Mouse (Mus musculus) small intestine, adult 2 months (tissue): ENCODE results near the gene Abl1. TPM values are rescaled to one million over a fixed set of nuclear protein-coding genes. Genes with fewer than 3 reads are reported as not detected.

Source experiments
- H3K27ac ChIP-seq: fragments of 200-500 bp; 2 replicates; pipeline ENCODE4 v1.5.1; 2012; ENCODE audit warnings: low read depth, low read length, control low read depth, inconsistent platforms; ENCODE audit not compliant: insufficient read depth
- H3K27me3 ChIP-seq: fragments of 200-500 bp; 2 replicates; pipeline ENCODE4 v1.6.1; 2012; ENCODE audit warnings: mild to moderate bottlenecking, moderate library complexity, low read length, inconsistent platforms; ENCODE audit not compliant: control insufficient read depth, insufficient read depth
- H3K36me3 ChIP-seq: fragments of 200-500 bp; 2 replicates; pipeline ENCODE4 v1.6.1; 2012; ENCODE audit warnings: mild to moderate bottlenecking, low read length, control low read depth, inconsistent platforms; ENCODE audit not compliant: control insufficient read depth, insufficient read depth
- H3K4me1 ChIP-seq: fragments of 200-500 bp; 2 replicates; pipeline ENCODE4 v1.6.1; 2012; ENCODE audit warnings: low read length, inconsistent platforms, mixed read lengths; ENCODE audit not compliant: control insufficient read depth, insufficient read depth, insufficient read length
- H3K4me3 ChIP-seq: fragments of 200-500 bp; 2 replicates; pipeline ENCODE4 v1.5.1; 2012; ENCODE audit warnings: low read depth, mild to moderate bottlenecking, control low read depth, inconsistent platforms, low read length, moderate library complexity
- CTCF ChIP-seq: fragments of 200-500 bp; IDR thresholded peaks from 2 replicates; pipeline ENCODE4 v1.5.1; 2012; ENCODE audit warnings: low read depth, mild to moderate bottlenecking, control low read depth, inconsistent platforms, low read length, moderate library complexity, mixed read lengths; ENCODE audit not compliant: insufficient replicate concordance, insufficient read length; ENCODE audit errors: extremely low read depth
- POLR2A ChIP-seq: fragments of 200-500 bp; IDR thresholded peaks from 2 replicates; pipeline ENCODE4 v1.6.1; 2012; ENCODE audit warnings: low read depth, mild to moderate bottlenecking, control low read depth, inconsistent platforms, low read length, moderate library complexity
- WGBS: fragments of 180-500 bp; shearing (Covaris S2); methylation state at CpG from one replicate; pipeline ENCODE4 v1.1.7; 2018; 5-methylcytosine and 5-hydroxymethylcytosine counted together
- polyA plus RNA-seq: library from polyadenylated mRNA; depleted of rRNA; stranded (reverse); fragments of >200 nt; gene quantifications from 2 replicates; pipeline ENCODE4 v1.2.3, GENCODE M21; 2012

Abl1 gene
- polyA plus RNA-seq, 1 experiment: 55.5 TPM

GRCm38 (mm10) chr2:31761585-31761984 lies 73.4 kb downstream of the Abl1 start:
- Histone ChIP-seq H3K27ac (peak overlapping the region; percentile 38), H3K4me3 (no peak overlapping the region), H3K36me3 (no peaks in the 10 kb centered on the region), H3K27me3 (no peaks in the 10 kb centered on the region), H3K4me1 (peaks cover 16% of the 10 kb centered on the region; the same call in 1 of the 2 replicates)
- WGBS: 1% methylated on average over 4 of the region's 4 CpGs
- TF ChIP-seq CTCF: no peak
- no peak for TF ChIP-seq POLR2A

DNA sequence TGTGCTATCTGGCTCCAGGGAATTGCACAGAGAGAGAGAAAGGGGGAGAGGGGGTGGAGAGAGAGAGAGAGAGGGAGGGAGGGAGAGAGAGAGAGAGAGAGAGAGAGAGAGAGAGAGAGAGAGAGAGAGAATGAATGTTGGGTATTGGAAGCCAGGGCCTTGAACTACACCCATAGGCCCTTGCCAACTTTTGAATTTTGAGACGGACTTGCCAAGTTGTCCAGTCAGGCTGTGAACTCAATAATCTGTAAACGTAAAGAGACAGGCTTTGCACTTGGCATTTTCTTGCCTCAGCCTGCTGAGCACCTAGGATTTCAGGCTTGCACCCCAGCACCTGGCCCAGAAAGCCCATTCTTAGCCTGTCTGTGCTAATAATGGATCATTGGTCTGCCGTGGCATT lies 74.0 kb downstream of the Abl1 start:
- TF ChIP-seq CTCF (no peak), POLR2A (no peak)
- Histone ChIP-seq H3K36me3 (no peaks in the 10 kb centered on the region), H3K27me3 (no peaks in the 10 kb centered on the region), H3K27ac (peak overlapping the region; percentile 38), H3K4me3 (no peak overlapping the region), H3K4me1 (peaks cover 17% of the 10 kb centered on the region)
- WGBS: 20% methylated on average over 3 of the region's 3 CpGs

GRCm38 (mm10) chr2:31762853-31763252 lies 74.7 kb downstream of the Abl1 start:
- Histone ChIP-seq H3K27me3 (no peaks in the 10 kb centered on the region), H3K4me1 (peaks cover 18% of the 10 kb centered on the region), H3K36me3 (no peaks in the 10 kb centered on the region), H3K27ac (no peak overlapping the region), H3K4me3 (no peak overlapping the region)
- TF ChIP-seq CTCF (no peak), POLR2A (no peak)
- WGBS: 75% methylated on average over 2 of the region's 2 CpGs

DNA sequence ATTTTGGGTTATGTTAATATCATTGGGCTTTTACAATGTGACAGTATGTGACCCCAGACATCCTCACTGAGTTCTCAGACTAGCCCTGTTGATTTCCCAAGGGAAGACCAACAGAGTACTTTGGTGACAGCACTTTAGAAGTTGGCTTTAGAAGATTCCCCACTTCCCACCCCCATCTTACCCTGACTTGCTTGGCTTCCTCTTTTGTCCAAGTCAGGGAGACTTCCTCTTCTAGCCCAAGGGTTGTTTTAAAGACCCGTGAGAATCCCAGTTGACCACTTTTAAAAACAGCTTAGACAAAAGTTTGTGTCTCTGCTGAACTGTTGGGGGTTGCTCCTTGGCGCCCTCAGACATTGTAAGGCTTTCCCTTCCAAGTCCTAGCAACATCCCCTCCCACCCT lies 75.1 kb downstream of the Abl1 start:
- no peak overlapping the region for H3K4me3 ChIP-seq
- no peak overlapping the region for H3K27ac ChIP-seq
- no peaks in the 10 kb centered on the region for H3K27me3 ChIP-seq
- no peaks in the 10 kb centered on the region for H3K36me3 ChIP-seq
- H3K4me1 ChIP-seq: peaks cover 18% of the 10 kb centered on the region
- TF ChIP-seq POLR2A: no peak
- no peak for TF ChIP-seq CTCF
- 59% methylated on average over 2 of the region's 2 CpGs for WGBS

- WGBS: 96% methylated on average over 6 of the region's 6 CpGs
- no peak overlapping the region for H3K27ac ChIP-seq
- H3K36me3 ChIP-seq: no peaks in the 10 kb centered on the region
- TF ChIP-seq CTCF (no peak), POLR2A (no peak)
- no peaks in the 10 kb centered on the region for H3K27me3 ChIP-seq
- peaks cover 37% of the 10 kb centered on the region for H3K4me1 ChIP-seq
- no peak overlapping the region for H3K4me3 ChIP-seq
These were observed 78.9 kb downstream of the Abl1 start for GRCm38 (mm10) chr2:31767104-31767503.

- Histone ChIP-seq H3K4me1 (peaks cover 33% of the 10 kb centered on the region), H3K27me3 (no peaks in the 10 kb centered on the region), H3K36me3 (no peaks in the 10 kb centered on the region), H3K27ac (no peak overlapping the region), H3K4me3 (no peak overlapping the region)
- no peak for TF ChIP-seq POLR2A
- no peak for TF ChIP-seq CTCF
- 52% methylated on average over 4 of the region's 4 CpGs for WGBS
These were observed 79.6 kb downstream of the Abl1 start for GRCm38 (mm10) chr2:31767815-31768214.

- H3K27me3 ChIP-seq: no peaks in the 10 kb centered on the region
- no peaks in the 10 kb centered on the region for H3K36me3 ChIP-seq
- H3K27ac ChIP-seq: peak overlapping the region; percentile 85
- TF ChIP-seq CTCF (no peak), POLR2A (no peak)
- H3K4me3 ChIP-seq: no peak overlapping the region
- WGBS: 33% methylated on average over 4 of the region's 4 CpGs
- H3K4me1 ChIP-seq: peaks cover 36% of the 10 kb centered on the region
These were observed 80.9 kb downstream of the Abl1 start for GRCm38 (mm10) chr2:31769115-31769514.
